Mouse (Mus musculus) hindbrain, embryonic 13.5 days (tissue): ENCODE data around the gene Gadd45g. TPM values are rescaled to one million over a fixed set of nuclear protein-coding genes. Genes with fewer than 3 reads are reported as not detected.

Experiments
- ATAC-seq: fragments of 200-750 bp; cut with Nextera tagmentation; 2 replicates; pipeline ENCODE4 v1.8.0; 2017; ENCODE audit warnings: moderate TSS enrichment; ENCODE audit not compliant: low FRiP score
- H3K27ac ChIP-seq: fragments of 300-500 bp; sonication (generic); 2 replicates; pipeline ENCODE4 v1.5.1; 2015; ENCODE audit warnings: inconsistent platforms, mild to moderate bottlenecking, moderate library complexity
- H3K27me3 ChIP-seq: fragments of 300-500 bp; sonication (generic); 2 replicates; pipeline ENCODE4 v1.6.1; 2015; ENCODE audit warnings: mild to moderate bottlenecking, inconsistent platforms
- H3K36me3 ChIP-seq: fragments of 300-500 bp; sonication (generic); 2 replicates; pipeline ENCODE4 v1.6.1; 2015; ENCODE audit warnings: mild to moderate bottlenecking, inconsistent platforms
- H3K4me1 ChIP-seq: fragments of 300-500 bp; sonication (generic); replicated peaks from 2 replicates; pipeline ENCODE4 v1.6.1; 2015; ENCODE audit warnings: inconsistent platforms
- H3K4me2 ChIP-seq: fragments of 300-500 bp; sonication (generic); 2 replicates; pipeline ENCODE4 v1.6.1; 2015; ENCODE audit warnings: inconsistent platforms, mild to moderate bottlenecking, moderate library complexity
- H3K4me3 ChIP-seq: fragments of 300-500 bp; sonication (generic); 2 replicates; pipeline ENCODE4 v1.5.1; 2015; ENCODE audit warnings: mild to moderate bottlenecking, inconsistent platforms
- H3K9ac ChIP-seq: fragments of 300-500 bp; sonication (generic); 2 replicates; pipeline ENCODE4 v1.6.1; 2015; ENCODE audit warnings: mild to moderate bottlenecking, inconsistent platforms
- H3K9me3 ChIP-seq: fragments of 300-500 bp; sonication (generic); 2 replicates; pipeline ENCODE4 v1.6.1; 2016; ENCODE audit warnings: inconsistent platforms
- WGBS: fragments of 180-500 bp; shearing (Covaris S2); methylation state at CpG from one replicate; pipeline ENCODE4 v1.1.7; 2015; 5-methylcytosine and 5-hydroxymethylcytosine counted together
- polyA plus RNA-seq: library from polyadenylated mRNA; unstranded; fragments of >200 nt; fragmentation: Nextera tagmentation; extraction: Ambion mirVana; gene quantifications from 2 replicates; pipeline ENCODE4 v1.2.1, GENCODE M21; 2015

Gene Gadd45g
- polyA plus RNA-seq, 1 experiment from 2014 or later, result 116 TPM

DNA sequence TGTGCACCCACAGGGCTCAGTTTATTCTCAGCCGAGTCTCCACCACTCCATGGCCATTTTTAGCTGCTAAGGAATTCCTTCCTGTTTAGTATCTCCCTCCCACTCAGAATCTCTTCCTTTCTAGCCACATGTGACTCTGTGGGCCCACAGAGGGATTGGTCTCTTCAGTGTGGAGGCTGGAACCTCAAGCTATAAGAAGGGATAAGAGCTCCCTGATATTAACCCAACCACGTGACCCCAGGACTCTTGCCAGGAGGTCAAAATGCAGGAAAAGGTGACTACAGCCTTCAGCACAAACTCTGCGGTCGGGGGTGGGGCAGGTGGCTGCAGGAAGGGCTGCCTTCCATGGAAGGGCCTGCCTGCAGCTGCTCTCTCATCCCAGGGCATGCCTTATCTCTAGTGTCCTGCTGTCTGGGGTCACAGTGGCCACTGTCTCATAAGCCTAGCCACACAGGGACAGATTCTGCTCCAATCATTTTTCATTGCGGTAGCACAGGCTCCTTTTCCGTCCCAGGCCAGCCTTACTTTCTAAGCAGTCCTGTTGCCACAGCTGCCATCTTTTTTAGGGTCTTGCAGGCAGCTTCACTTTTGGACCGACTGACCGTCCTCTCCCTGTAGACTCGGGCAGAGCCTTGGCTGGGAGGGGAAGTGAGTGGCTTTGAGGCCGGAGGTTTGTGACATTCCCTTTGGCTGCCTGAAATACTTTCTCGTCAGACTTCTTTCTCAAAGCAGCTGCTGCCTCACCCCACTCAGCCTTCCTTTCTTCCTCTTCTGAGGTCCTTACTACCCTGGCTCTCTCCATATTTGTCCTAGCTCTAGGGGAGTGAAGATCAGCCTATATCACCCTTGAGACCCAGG is 35.0 kb downstream of the Gadd45g start:
- Histone ChIP-seq H3K9me3 (no peaks in the 10 kb centered on the region), H3K27me3 (peaks cover 12% of the 10 kb centered on the region; the same call in 1 of the 2 replicates), H3K4me1 (no peaks in the 10 kb centered on the region), H3K36me3 (no peaks in the 10 kb centered on the region), H3K4me3 (no peak overlapping the region), H3K9ac (no peak overlapping the region), H3K4me2 (no peak overlapping the region), H3K27ac (no peak overlapping the region)
- 71% methylated on average over 11 of the region's 11 CpGs for WGBS
- no peak for ATAC-seq

DNA sequence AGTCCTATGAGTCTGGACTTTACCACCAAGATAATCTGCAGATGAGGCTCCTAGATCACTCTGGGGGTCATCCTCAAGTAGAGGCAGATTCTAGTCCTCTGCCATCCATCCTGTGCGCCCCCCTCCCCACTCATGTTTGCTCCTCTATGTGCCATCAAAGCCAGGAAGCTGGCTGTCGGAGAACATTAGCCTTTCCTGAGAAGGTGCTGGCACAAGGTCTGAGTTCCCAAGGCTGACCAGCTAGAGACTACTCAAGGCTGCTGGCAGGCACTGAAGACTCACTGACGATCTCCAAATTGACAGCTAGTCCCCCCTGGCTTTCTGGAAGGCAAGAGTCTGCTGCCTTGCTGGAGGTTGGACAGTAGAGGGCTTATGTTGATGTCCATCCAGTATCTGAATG is 35.7 kb downstream of the Gadd45g start:
- WGBS, result 88% methylated on average over 3 of the region's 3 CpGs
- Histone ChIP-seq H3K36me3 (no peaks in the 10 kb centered on the region), H3K4me3 (no peak overlapping the region)

DNA sequence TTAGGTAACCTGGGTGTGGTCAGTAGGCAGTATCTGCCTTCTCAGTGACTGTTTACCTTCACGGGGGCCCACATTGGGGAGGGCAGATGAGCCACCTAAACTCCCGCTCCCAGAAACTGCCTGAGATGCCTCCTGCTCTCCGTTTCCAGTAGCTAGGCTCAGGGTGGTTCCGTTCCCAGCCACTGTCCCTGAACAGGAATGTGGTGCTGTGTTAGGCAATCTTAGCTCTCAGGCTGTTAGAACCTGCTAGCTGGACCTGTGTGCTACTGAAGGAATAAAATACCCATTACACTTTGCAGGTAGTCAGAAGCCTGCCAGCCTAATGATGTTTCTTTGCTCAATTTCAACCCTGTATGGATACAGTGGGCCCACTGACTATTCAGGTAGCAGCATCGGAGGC is 37.8 kb downstream of the Gadd45g start:
- Histone ChIP-seq H3K9ac (no peak overlapping the region), H3K27me3 (peaks cover 12% of the 10 kb centered on the region; the same call in 1 of the 2 replicates), H3K4me1 (no peaks in the 10 kb centered on the region), H3K27ac (no peak overlapping the region), H3K4me3 (no peak overlapping the region), H3K4me2 (no peak overlapping the region), H3K9me3 (no peaks in the 10 kb centered on the region), H3K36me3 (no peaks in the 10 kb centered on the region)
- ATAC-seq, result no peak
- 83% methylated on average over 5 of the region's 5 CpGs for WGBS

More for the DNA sequence above, 35.7 kb downstream of the Gadd45g start:
- no peak for ATAC-seq
- Histone ChIP-seq H3K4me1 (no peaks in the 10 kb centered on the region), H3K27me3 (peaks cover 12% of the 10 kb centered on the region; the same call in 1 of the 2 replicates), H3K27ac (no peak overlapping the region), H3K9ac (no peak overlapping the region), H3K9me3 (no peaks in the 10 kb centered on the region), H3K4me2 (no peak overlapping the region)

DNA sequence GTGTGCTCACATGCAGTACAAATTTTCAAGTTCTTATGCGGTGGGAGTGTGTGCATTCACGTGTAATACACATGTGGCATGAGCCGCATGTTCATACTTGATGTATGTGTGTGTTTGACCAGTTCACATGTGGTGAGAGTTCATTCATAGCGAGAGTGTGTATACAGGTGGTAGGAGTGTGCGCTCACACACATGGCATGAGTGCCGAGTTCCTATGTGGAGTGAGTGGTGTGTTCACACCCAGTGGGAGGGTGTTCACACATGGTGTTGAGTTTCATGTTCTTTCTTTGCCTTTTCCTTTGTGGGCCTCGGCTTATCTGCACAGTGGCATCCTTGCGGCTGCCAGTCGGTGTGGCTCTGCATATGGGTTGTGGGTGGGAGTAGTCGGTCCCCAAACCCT is 39.1 kb downstream of the Gadd45g start:
- WGBS, result 91% methylated on average over 10 of the region's 10 CpGs
- no peak overlapping the region for H3K27ac ChIP-seq
- H3K9me3 ChIP-seq, result no peaks in the 10 kb centered on the region
- no peaks in the 10 kb centered on the region for H3K4me1 ChIP-seq
- no peak overlapping the region for H3K9ac ChIP-seq
- H3K4me2 ChIP-seq, result no peak overlapping the region
- H3K36me3 ChIP-seq, result no peaks in the 10 kb centered on the region
- no peak for ATAC-seq
- H3K4me3 ChIP-seq, result no peak overlapping the region
- H3K27me3 ChIP-seq, result peaks cover 12% of the 10 kb centered on the region; the same call in 1 of the 2 replicates

DNA sequence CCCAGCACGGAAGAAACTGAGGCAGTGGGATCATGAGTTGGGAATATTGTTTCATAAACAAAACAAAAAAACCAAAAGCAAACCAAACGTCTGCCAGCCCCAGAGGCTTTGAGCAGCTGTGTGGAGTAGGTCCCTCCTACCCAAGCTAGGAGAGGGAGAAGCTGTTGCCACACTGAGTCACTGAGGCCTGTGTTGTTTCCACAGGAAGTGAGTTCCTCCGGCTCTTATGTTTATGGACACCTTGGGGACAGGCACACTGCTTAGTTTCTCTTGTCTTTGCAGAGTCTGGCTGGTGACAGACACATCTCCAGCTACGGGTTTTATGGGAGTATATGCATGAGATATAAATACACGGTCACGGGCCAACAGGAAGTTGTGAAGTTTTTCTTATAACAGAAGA is 39.6 kb downstream of the Gadd45g start:
- Histone ChIP-seq H3K9ac (no peak overlapping the region), H3K9me3 (no peaks in the 10 kb centered on the region), H3K4me1 (no peaks in the 10 kb centered on the region), H3K36me3 (no peaks in the 10 kb centered on the region), H3K27ac (no peak overlapping the region), H3K4me2 (no peak overlapping the region), H3K4me3 (no peak overlapping the region), H3K27me3 (peaks cover 12% of the 10 kb centered on the region; the same call in 1 of the 2 replicates)
- no peak for ATAC-seq
- 81% methylated on average over 6 of the region's 6 CpGs for WGBS

DNA sequence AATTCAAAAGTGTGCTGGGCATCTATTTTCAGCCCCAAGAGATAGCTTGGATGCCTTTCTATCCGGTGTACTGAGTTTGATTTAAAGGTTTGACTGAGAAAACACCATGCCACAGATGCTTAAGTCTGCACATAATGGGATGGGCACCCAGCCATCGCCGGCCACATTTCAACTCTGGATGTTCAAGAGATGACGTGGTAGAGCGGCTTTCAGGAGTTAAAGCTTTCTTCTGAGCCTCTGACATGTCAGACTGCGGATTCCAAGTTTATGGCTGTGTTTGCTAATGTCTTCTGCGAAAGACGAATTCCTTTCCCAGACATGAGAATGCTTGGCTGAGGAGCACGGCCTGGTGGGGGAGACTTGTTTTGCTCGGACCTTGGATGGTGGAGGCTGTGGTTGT is 40.2 kb downstream of the Gadd45g start:
- Histone ChIP-seq H3K9ac (no peak overlapping the region), H3K9me3 (no peaks in the 10 kb centered on the region), H3K4me2 (no peak overlapping the region), H3K27ac (no peak overlapping the region), H3K27me3 (0 out of 2 replicates have a peak, but pooled peaks cover 6% of the 10 kb centered on the region), H3K4me1 (no peaks in the 10 kb centered on the region), H3K36me3 (no peaks in the 10 kb centered on the region), H3K4me3 (no peak overlapping the region)
- no peak for ATAC-seq
- WGBS, result 85% methylated on average over 10 of the region's 10 CpGs

DNA sequence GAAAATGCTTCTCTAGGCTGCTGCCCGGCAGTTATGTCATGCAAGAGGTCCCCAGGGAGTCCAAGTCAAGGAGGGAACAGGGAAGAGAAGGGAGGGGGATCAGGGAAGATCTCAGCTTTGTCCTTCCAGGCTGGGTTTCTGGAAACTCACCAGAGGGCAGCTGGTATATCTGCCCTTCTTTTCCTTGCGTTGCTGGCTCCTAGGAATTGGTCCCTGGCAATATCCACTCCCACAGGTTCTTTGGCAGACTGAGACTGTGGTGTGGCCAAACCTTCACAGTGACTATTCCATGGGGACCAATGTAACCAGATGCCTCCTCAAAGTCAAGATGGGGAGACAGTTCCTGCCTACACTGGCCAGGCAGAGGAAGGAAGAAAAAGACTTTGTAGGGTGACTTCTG is 41.9 kb downstream of the Gadd45g start:
- Histone ChIP-seq H3K27me3 (no peaks in the 10 kb centered on the region), H3K4me2 (no peak overlapping the region), H3K9me3 (no peaks in the 10 kb centered on the region), H3K4me3 (no peak overlapping the region), H3K36me3 (no peaks in the 10 kb centered on the region), H3K4me1 (no peaks in the 10 kb centered on the region), H3K27ac (no peak overlapping the region), H3K9ac (no peak overlapping the region)
- no peak for ATAC-seq
- 76% methylated on average over 2 of the region's 2 CpGs for WGBS

DNA sequence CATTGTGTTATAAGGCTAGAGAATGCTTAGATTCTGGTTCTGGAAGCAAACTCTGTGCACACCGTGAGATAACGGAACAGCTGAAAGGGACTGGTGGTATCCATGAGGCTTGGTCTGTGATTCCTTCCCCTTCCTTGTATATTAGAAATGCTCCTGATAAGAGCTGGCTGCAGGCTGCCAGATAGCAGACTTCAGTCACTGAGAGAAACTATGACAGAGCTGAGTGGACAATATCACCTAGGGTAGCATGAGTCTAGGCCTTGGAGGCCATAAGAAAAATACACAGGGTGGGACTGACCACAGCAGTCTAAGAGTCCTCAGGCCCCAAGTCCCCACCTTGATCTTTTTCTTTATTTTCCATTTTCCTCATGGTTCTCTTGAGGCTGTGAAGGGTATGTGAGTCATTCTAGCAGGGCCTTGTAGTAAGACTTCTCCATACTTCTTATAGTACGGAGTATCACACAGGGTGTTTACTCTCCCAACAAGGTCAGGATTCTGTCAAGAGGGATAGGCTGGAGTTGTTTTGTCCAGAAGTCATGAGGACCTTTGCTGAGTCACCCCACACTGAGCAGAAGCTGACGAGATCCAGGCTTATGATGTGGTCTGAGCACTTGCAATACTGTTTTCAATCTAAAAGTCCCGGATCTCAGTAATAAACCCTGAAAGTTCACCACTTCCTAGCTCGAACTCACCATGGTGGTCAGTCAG is 45.5 kb downstream of the Gadd45g start:
- Histone ChIP-seq H3K27ac (no peak overlapping the region), H3K4me1 (no peaks in the 10 kb centered on the region), H3K9me3 (peaks cover 11% of the 10 kb centered on the region; the same call in 1 of the 2 replicates), H3K36me3 (no peaks in the 10 kb centered on the region), H3K4me3 (no peak overlapping the region), H3K9ac (no peak overlapping the region), H3K4me2 (no peak overlapping the region), H3K27me3 (no peaks in the 10 kb centered on the region)
- no peak for ATAC-seq
- WGBS, result 93% methylated on average over 6 of the region's 6 CpGs

DNA sequence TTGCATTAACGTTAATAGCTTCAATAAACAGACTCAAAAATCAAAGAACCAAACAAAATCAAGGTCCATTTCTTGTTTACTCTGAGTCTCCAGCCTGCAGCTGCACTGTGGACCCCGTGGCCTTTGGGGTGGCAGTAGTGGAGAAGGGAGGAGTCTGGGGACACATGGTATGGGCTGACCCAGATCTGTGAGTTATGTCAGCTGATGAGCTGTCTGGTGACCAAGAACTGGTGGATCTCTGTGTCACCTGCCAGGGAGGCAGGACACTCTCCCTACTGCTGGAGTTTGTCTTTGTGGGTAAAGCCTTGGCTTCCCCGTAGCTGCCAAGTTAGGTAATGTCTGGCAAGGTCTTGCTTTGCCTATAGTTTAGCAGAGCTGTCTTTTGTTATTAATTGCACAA is 51.1 kb downstream of the Gadd45g start:
- Histone ChIP-seq H3K9ac (no peak overlapping the region), H3K4me3 (no peak overlapping the region), H3K9me3 (peaks cover 11% of the 10 kb centered on the region; the same call in 1 of the 2 replicates), H3K4me1 (peaks cover 11% of the 10 kb centered on the region), H3K27ac (no peak overlapping the region), H3K4me2 (no peak overlapping the region), H3K36me3 (no peaks in the 10 kb centered on the region), H3K27me3 (0 out of 2 replicates have a peak, but pooled peaks cover 5% of the 10 kb centered on the region)
- 89% methylated on average over 3 of the region's 3 CpGs for WGBS
- ATAC-seq, result no peak

Other genes starting within 250 kb of the Gadd45g start
- gene Cks2, start 201.4 kb upstream of the Gadd45g start, polyA plus RNA-seq, result 76.0 and 78.7 TPM in 2 replicates
- gene Secisbp2, start 195.0 kb upstream of the Gadd45g start, polyA plus RNA-seq, result 31.9 and 33.1 TPM in 2 replicates
- 10.5 and 10.9 TPM in 2 replicates for gene Sema4d, start 52.9 kb upstream of the Gadd45g start, polyA plus RNA-seq